Mouse (Mus musculus) embryo, embryonic 9.5 days (tissue): ENCODE data around the gene Fam208b.
"Not testable (repeated sequence)": the region's sequence is repeated elsewhere in the genome, so short reads cannot be mapped to it uniquely, and the experiment has no call there.

ENCODE experiments used
- DNase-seq: peaks from one replicate; pipeline ENCODE4 v3.0.0-alpha.2; 2017; ENCODE audit errors: extremely low spot score

Fam208b gene

DNA sequence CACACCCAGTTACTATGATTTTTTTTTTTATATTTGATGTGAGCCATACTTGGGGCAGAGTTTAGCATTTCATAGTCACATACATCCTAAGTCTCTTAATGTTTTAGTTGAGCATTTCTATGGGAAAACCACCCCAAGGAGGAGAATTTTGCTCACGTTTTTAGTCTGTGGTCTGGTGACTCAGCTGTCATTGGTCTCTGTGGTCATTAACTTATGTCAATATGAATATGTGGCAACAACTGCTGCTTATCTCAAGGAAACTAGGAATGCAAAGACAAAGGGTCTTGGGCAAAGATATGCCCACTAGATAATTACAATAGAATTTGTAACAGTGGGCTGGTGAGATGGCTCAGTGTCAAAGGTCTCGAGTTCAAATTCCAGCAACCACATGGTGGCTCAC, 47.0 kb downstream of the Fam208b start:
- DNase-seq: no peak

DNA sequence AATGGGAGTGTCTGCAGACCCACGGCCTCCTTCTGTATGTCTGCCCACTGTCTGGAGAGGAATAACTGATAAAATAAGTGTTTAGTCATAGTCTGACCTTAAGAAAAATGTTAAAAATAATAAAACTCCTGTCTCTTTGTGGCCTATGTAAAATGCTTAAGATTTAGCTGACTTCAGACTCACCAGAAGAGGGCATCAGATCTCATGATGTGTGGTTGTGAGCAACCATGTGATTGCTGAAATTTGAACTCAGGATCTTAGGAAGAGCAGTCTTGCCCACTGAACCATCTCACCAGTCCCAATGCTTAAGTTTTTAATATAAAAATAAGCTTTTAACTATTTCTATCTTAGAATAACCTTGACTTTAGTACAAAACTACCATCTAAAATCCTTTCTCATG, 47.8 kb downstream of the Fam208b start:
- no peak for DNase-seq

DNA sequence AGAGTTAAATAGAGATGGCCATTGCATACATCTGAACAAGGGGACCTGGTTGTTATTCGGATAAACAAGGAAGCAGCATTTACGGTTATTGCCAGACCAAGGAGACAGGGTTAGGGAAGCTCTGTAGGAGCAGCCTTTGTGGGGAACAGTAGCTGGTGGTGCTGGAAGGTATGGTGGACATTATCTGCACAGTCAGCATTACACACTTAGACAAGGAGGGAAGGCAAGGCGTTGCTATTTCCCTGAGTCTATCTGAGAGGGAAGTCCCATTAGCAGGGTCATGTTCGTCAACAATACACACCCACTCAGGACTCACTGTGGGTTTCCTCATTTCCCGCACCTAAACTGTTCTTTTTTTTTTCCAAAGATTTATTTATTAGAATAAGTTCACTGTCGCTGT, 63.1 kb downstream of the Fam208b start:
- DNase-seq: no peak

DNA sequence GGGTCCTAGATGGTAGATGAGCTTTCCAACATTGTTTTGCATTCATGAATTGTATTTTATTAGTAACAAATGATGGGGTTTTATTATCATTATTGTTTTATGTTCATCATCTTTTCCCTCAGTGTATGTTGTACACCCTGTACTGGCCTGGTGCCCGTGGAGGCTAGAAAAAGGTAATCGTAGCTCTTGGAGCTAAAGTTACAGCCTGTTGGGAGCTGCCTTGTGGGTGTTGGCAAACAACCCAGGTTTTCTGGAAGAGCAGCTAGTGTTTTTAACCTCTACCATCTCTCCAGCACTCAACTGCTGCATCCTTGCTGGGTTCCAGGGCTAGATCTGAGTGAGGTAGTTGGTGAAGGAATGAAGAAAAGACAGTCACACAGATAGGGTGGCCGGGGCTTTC, 63.5 kb downstream of the Fam208b start:
- no peak for DNase-seq

DNA sequence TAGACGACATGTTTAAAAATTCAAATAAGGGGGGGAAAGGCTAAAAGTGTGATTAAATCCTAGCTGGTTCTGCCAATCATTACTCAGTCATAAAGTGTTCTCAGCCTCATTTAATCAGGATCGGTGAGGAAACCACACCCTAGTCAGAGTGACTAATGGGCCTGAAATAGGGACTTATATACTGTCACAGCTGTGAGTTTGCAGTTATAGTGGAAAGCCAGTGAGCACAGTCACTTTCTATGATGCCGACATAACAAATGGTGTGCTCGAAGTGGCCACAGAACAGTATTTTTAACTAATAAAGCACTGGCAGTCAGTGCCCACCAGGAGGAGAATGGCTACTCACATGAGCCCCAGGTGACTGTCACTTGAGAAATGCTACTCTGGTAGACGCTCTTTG, 66.0 kb downstream of the Fam208b start:
- DNase-seq: no peak

DNA sequence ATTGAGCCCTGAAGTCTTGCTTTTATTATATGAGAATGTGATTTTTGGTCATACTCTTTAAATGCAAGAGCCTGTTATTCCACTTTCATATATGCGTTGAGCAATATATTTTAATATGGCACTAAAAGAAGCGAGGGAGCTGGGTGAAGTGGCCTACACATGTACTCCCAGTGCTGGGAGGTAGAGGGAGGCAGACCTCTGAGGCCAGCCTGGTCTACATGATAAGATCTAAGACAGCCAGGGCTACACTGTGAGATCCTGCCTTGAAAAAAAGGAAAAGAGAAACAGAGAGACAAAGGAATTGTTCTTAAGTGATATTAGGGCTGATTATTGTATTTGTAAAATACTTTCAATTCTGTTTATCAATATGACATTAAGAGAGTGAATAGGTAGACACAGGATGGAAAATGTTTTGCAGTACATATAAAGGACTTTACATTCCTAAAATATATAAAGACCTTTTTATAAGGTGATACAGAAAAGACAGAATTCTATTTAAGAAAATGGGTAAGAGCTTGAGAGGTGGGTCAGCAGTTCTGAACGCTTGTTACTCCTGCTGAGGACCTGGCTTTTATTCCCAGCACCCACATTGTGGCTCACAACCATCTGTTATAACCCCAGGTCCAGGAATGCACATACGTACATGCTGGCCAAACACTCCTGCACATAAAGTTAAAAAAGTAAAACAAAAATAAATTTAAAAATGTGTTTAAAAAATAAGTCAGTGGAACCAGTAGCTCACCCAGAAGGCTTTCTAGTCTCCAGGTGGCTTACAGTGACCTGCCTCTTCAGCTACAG, 66.6 kb downstream of the Fam208b start:
- no peak for DNase-seq

DNA sequence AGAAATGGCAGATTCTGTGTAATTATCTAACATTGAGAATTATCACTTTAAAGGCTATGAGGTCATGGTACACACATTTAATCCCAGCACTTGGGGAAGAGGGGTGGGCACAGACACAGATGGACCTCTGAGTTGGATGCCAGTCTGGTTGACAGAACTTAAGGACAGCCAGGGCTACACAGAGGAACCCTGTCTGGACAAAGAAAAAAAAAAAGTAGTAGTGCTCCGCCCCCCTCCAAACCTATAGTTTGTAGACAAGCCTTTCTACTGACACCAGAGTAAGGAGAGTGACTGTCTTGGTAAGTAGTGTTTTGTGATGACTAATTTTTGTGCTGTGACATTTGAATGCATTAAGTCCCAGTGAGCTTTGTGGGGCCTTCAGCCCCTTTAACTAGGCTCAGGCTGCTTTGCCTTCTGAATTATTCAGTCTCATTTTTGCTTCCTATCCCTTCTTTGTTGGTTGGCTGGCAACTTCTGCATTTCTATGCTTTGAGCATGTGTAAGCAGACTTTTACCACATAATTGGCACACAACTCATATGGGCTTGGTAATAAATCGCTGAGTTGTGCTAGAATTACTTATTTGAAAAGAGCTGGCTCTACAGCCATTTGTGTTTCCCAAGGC, 69.6 kb downstream of the Fam208b start:
- DNase-seq: no peak

DNA sequence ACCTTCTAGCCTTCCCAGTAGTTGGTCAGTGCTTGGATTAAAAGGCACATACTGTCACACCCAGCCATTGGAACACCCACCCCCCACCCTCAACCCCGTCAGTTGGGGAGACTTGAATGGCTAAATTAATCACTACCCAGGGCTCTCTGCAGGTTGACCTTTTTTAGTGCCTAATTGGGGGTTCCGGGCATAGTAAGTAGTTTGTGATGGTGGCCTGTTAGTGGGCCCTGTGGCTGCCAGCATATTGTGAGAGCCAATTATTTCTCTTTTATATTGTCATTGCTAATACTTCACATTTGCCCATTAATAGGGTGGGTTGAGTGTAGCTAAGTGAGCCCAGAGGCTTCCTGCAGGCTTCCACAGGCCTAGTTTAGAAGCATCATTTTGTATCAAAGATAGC, 70.7 kb downstream of the Fam208b start:
- DNase-seq: no peak

DNA sequence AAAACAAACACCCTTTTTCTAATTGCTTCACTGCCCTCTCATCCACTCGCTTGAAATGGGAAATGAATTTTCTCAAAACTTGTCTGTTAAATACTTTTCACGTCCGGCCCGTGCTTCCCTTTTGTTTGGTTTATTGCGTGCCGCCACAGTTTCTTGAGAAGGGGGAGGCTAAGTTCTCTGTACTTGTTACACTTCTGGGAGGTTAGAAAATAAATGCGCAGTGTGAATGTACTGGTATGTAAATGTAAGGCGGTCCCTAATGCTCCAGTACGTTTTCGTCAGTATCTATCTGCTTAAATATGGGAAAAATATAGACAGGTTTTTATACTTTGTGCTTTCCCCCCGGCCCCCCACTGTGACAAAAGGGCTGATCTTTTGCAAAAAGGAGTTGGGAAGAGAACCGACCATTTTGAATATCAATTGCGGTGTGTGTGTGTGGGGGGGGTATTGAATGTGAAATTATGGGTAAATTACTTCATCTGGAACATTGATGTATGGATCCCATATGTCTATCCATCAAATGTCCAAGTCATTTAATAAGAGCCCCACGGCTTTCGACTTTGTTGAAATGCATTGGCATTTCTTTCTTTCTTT, 71.8 kb downstream of the Fam208b start:
- peak; percentile 32 for DNase-seq

DNA sequence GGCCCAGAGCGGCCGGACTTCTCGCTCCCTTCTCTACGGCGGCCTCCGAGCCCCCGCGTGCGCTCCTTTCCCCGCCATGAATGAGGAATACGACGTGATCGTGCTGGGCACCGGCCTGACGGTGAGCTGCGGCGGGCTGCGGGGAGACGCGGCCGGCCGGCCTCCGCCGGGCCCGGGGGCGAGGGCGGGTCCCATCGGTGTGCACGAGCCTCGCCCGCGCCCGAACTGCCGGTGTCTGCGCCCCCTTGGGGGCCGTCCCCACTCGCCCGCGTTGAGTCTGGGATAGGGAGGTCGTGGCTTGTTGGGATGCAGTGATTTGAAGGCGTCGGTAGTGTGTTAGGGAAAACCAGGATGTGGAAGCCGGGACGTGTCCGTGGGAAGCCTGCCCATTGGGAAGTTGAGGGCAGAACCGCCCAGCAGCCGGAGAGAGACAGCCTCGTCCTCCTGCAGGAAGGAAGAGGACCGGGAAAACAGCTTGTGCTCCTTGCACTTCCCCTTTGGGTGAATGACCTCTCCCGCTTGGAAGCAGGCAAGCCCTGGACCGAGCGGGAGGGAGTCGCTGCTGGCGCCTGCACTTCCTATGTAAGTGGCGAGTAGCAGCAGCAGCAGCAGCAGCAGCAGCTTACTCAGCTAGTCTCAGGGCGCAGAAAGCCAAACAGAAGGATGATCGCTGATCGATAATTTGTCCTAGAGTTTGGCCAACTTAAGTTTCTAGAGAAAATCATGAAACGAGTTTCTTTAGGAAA, 72.5 kb downstream of the Fam208b start:
- peak; percentile 73 for DNase-seq

DNA sequence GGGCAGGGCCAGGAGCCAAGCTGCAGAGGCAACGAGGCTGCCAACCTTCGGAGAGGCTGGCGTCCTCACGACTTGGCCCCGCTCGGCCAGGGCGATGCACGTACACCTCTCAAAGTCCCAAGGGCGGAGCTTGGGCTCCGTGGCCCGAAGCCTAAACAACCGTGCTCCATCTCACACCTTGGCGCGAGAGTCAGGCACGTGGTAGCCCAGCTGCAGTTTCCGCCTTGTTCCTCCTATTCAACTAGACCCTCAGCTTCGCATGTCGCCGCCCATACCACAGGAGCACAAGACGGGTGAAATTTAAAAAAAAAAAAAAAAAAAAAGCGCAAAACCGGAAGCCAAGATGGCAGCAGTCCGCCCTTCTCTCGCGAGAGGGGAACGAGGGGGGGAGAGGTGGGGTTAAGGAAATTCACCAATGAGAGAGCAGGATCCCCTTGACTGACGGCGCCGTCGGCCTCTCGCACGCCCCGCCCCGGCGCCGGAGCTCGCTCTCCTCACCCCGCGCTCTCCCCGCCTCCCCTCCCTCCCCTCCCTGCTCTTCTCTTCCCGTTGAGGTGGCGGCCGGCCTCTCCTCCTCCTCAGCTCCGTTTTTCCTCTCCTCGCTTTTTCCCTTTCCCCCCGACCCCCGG, 73.2 kb downstream of the Fam208b start, which contains the start of gene Gdi2:
Gene Gdi2 (plus strand): TSS at position 470 of the 629 bp plus-strand sequence.
- peak; percentile 97 for DNase-seq

DNA sequence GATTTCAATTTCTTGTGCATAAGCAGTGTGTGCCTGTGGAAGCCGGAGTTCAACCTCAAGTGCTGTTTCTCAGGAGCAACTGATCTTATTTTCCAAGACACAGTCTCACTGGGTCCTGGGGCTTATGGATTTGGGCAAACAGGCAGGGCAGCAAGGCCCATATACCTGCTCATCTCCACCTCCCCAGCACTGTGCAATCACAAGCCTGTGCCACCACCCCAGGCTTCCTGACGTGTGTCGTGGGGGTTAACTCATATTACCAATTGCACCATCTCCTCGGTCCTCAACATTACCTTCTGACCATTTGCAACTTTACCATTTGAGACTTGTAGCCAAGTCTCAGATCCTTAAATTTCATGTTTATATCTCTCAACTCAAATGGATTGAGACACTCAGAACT, 76.8 kb downstream of the Fam208b start:
- no peak for DNase-seq

DNA sequence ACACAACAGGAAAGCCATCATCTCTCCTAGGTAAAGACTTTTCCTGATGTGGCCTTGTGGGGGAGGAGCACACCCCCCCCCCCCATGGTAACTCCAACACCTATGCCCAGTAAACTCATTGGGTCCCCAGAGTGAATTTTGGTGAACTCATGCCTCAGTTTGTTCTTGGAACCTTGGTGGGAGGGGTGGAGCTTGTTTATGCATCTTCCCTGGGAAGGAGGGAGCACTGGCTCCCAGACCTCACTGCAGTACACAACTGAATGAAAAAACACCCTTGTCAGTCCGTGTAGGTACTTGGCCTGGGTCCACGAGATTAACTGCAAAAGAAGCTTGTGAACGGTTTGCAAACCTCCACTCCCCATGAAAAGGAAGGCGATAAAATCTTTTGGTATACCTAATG, 78.5 kb downstream of the Fam208b start:
- no peak for DNase-seq

DNA sequence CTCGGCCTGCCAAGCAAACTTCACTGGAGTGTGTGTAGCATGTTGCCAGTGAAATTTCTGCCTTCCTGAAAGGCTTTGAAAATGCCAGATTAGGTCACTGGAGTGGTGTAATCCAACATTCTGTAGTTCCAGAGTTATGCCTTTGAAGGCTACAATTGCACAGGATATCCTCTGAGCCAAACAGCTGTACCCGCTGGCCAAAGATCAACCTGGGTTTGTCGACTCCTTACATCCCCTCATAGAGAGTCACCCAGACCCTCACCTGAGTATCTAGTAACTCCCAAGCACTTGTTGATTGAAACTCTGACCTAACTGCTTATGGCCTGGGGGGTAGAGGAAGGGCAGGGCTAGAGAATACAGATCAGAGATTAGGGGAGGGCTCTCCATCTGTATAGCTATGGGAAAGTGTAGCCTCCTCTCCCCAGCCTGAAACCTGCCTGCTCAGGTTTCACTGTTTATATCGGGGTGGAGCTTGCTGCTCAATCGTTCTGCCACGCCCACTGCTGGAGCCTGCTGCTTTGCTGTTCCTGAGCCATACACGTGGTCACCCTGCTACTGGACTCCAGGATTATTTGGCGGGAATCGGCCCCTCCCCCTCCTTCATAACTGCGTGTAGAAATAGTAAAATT, 79.1 kb downstream of the Fam208b start:
- no peak for DNase-seq

DNA sequence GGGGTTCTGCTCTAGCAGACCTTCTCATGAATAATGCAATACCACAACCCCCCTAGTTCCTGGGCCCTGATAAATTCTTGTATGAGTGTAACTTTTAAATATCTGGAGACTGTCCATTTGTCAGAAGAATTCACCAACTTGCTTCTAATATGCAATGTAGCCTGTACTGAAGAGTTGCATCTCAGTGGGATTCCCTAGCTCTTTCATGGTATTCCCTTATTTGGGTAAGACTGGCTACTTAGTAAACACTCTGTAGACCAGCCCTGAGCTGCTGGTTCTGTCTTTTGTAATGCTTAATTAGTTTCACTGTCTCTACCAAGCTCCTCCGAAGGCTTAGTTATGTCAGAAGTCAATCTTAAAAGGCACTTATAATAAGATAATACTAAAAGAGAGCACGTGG, 79.7 kb downstream of the Fam208b start:
- DNase-seq: not testable (repeated sequence)

DNA sequence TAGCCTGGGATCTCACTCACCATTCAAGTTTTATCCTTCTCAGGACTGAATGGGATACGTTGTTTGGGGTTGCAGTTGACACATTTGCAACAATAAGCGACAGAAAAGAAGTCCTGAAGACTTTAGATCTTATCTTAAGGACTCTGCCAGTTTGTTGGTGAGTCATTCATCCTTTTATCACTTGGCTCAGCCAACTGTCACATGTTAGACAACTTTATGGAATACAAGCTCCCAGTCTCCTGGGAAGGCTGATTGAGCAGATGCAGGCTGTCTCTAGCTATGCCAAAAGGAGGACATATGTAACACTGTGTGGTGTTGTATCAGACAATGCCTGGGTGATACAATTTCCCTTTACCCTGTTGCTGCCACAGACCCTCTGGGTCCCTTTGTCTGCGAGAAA, 80.5 kb downstream of the Fam208b start:
- no peak for DNase-seq

DNA sequence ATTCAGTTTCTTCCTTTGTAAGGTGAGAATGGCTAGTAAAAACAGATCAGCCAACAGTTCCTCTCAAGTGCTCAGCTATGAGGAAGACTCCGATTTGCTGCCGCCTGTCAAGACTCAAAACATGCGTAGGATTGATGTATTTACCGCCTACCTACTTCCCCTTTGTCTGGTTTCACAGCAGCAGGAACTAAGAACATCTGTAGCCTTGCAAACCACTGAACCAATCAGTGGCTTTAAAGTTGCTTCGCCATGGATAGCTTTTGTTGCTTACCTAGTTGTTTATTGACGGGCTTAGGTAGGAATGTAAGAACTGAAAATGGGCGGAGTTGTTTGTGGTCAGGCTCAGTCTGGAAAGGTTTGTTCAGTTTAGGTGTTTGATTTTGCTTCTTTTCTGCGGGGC, 84.6 kb downstream of the Fam208b start:
- DNase-seq: no peak

DNA sequence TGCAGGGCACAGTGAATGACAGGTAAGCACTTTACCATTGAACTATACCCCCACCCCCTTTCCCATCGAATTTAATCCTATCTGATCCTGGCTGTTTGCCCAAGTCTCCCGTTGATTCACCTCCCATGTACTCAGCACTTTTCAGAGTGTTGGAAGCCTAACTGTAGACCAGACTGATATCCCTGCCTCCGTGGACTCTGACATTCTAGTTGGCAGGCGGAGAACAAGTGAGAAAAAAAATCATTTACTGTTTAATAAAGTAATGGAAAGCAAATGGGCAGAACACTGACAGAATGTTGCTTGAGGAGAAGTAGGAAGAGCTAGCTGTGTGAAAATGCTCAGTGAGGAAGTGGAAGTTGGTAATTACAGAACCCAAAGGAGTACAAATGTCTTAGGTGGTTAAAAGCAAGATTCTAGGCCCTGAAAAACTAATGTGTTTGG, 85.3 kb downstream of the Fam208b start:
- DNase-seq: no peak

DNA sequence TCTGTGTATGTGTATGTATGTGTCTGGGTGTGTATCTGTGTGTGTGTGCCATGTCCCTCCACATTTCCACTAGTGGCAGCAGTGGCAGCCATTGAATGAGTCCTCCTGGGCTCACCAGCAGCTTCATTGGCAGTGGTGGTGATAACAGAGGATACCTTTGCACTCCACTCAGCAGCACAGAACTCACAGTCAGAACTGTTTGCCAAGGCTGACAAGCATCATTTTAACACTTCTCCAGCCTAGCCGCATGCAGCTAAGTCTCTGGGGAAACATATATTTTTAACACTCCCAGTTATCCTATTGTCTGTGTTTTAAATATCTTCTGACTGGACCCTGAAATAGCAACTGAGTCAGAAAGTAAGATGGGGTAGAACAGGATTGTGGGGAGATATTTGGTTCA, 87.0 kb downstream of the Fam208b start:
- DNase-seq: no peak

DNA sequence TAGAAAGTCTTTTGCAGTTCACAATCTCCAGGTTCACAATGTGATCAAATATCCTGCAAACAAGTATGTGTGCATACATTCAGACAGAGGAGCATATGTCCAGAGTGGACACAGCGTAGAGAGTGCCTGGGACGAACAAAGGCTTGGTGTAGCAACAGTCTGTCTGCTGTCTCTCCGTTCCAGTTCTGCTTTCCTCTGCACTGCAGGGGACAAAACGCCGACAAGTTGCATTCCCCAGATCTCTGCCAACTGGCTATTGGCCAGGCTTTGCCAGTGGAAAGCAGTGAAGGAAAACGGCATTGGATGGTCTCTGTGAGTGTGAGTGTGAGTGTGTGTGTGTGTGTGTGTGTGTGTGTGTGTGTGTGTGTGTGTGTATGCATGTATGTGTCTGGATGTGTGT, 87.4 kb downstream of the Fam208b start:
- DNase-seq: no peak

DNA sequence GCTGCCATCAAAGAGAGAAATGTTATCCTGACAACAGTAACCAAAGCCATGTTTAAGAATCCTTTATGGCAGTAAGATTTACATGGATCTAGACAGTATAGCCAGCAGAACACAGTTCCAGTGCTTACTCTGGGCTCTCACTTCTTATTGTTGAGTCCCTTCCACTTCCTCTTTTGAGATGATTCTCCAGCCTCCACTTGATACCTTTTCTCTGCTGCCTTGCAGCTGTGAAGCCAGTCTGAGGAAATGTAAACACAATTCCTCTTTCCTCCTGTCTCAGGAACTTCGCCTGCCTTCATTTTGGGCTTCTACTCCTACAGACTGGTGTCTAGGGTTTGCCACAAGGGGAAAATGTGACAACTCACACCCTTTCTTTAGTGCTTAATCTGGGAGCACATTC, 90.9 kb downstream of the Fam208b start:
- not testable (repeated sequence) for DNase-seq
